Mouse (Mus musculus) limb, embryonic 11.5 days (tissue): ENCODE measurements around the gene 2410002F23Rik. TPM values are rescaled to one million over a fixed set of nuclear protein-coding genes. Genes with fewer than 3 reads are reported as not detected.
"Not testable (repeated sequence)": the region's sequence is repeated elsewhere in the genome, so short reads cannot be mapped to it uniquely, and the experiment has no call there.

ENCODE experiments used
- ATAC-seq: fragments of 200-750 bp; cut with Nextera tagmentation; 2 replicates; pipeline ENCODE4 v1.8.0; 2017; ENCODE audit warnings: low read depth; ENCODE audit not compliant: insufficient number of reproducible peaks, low FRiP score, low TSS enrichment
- DNase-seq: peaks from one replicate; pipeline ENCODE4 v3.0.0-alpha.2; 2015; ENCODE audit warnings: low spot score
- H3K27ac ChIP-seq: fragments of 300-500 bp; sonication (generic); replicated peaks from 2 replicates; pipeline ENCODE4 v1.5.1; 2014; ENCODE audit warnings: low read depth, mild to moderate bottlenecking, low read length
- H3K27me3 ChIP-seq: fragments of 300-500 bp; sonication (generic); 2 replicates; pipeline ENCODE4 v1.6.1; 2014; ENCODE audit warnings: mild to moderate bottlenecking, low read length, mixed read lengths; ENCODE audit not compliant: control insufficient read depth, insufficient read depth
- H3K36me3 ChIP-seq: fragments of 300-500 bp; sonication (generic); 2 replicates; pipeline ENCODE4 v1.6.1; 2014; ENCODE audit warnings: mild to moderate bottlenecking, low read length, moderate library complexity, mixed read lengths; ENCODE audit not compliant: control insufficient read depth, insufficient read depth
- H3K4me1 ChIP-seq: fragments of 300-500 bp; sonication (generic); 2 replicates; pipeline ENCODE4 v1.6.1; 2014; ENCODE audit warnings: low read length, mixed read lengths; ENCODE audit not compliant: control insufficient read depth, insufficient read depth
- H3K4me2 ChIP-seq: fragments of 300-500 bp; sonication (generic); 2 replicates; pipeline ENCODE4 v1.6.1; 2014; ENCODE audit warnings: low read depth, mild to moderate bottlenecking, moderate library complexity; ENCODE audit not compliant: severe bottlenecking
- H3K4me3 ChIP-seq: fragments of 300-500 bp; sonication (generic); 2 replicates; pipeline ENCODE4 v1.5.1; 2014; ENCODE audit warnings: low read depth, low read length
- H3K9ac ChIP-seq: fragments of 300-500 bp; sonication (generic); 2 replicates; pipeline ENCODE4 v1.6.1; 2014; ENCODE audit warnings: mild to moderate bottlenecking, low read length
- H3K9me3 ChIP-seq: fragments of 300-500 bp; sonication (generic); 2 replicates; pipeline ENCODE4 v1.6.1; 2016; ENCODE audit warnings: low read length; ENCODE audit not compliant: control insufficient read depth
- WGBS: fragments of 180-500 bp; shearing (Covaris S2); extraction: QIAGEN DNeasy Blood & Tissue Kit; methylation state at CpG from one replicate; pipeline ENCODE4 v1.1.7; 2014; 5-methylcytosine and 5-hydroxymethylcytosine counted together
- polyA plus RNA-seq: library from polyadenylated mRNA; unstranded; fragments of >200 nt; fragmentation: Nextera tagmentation; extraction: Ambion mirVana; gene quantifications from 2 replicates; pipeline ENCODE4 v1.2.1, GENCODE M21; 2014

2410002F23Rik gene
- polyA plus RNA-seq, 1 experiment from 2014 or later = 135 TPM

GRCm38 (mm10) chr7:44250732-44251275 lies 4.3 kb downstream of the 2410002F23Rik start:
- H3K36me3 ChIP-seq = peaks cover 18% of the 10 kb centered on the region
- ATAC-seq = not testable (repeated sequence)
- 91% methylated on average over 17 of the region's 17 CpGs for WGBS

GRCm38 (mm10) chr7:44253023-44253616 lies 6.6 kb downstream of the 2410002F23Rik start:
- Histone ChIP-seq H3K9ac (no peak overlapping the region), H3K27ac (no peak overlapping the region), H3K4me3 (no peak overlapping the region), H3K4me2 (no peak overlapping the region), H3K4me1 (no peaks in the 10 kb centered on the region), H3K9me3 (no peaks in the 10 kb centered on the region), H3K27me3 (no peaks in the 10 kb centered on the region), H3K36me3 (peaks cover 18% of the 10 kb centered on the region)
- ATAC-seq = no peak
- 65% methylated on average over 15 of the region's 15 CpGs for WGBS
- DNase-seq = no peak

More at GRCm38 (mm10) chr7:44250732-44251275, 4.3 kb downstream of the 2410002F23Rik start:
- H3K4me1 ChIP-seq, DNase-seq, H3K4me3 ChIP-seq, H3K4me2 ChIP-seq, H3K27me3 ChIP-seq, H3K27ac ChIP-seq, H3K9me3 ChIP-seq, H3K9ac ChIP-seq: not testable (repeated sequence)

GRCm38 (mm10) chr7:44254930-44255329 lies 8.4 kb downstream of the 2410002F23Rik start:
- Histone ChIP-seq H3K27ac (no peak overlapping the region), H3K9ac (no peak overlapping the region), H3K4me2 (no peak overlapping the region), H3K27me3 (no peaks in the 10 kb centered on the region), H3K9me3 (no peaks in the 10 kb centered on the region), H3K36me3 (peaks cover 12% of the 10 kb centered on the region), H3K4me3 (no peak overlapping the region), H3K4me1 (no peaks in the 10 kb centered on the region)
- 85% methylated on average over 6 of the region's 6 CpGs for WGBS
- ATAC-seq = no peak
- no peak for DNase-seq

- 71% methylated on average over 4 of the region's 4 CpGs for WGBS
- Histone ChIP-seq H3K27ac (no peak within 1 kb of the TSS), H3K4me3 (no peak within 1 kb of the TSS)
Observed at GRCm38 (mm10) chr7:44257278-44257677, 10.8 kb downstream of the 2410002F23Rik start, which contains the start of gene Acp4. Gene Acp4, minus strand, starts transcription at chr7:44257378.

GRCm38 (mm10) chr7:44260410-44260809 lies 13.9 kb downstream of the 2410002F23Rik start:
- no peaks in the 10 kb centered on the region; the same call in 1 of the 2 replicates for H3K9me3 ChIP-seq
- 71% methylated on average over 6 of the region's 6 CpGs for WGBS

More at GRCm38 (mm10) chr7:44257278-44257677, 10.8 kb downstream of the 2410002F23Rik start, which contains the start of gene Acp4:
- DNase-seq (no peak), ATAC-seq (no peak)
- Histone ChIP-seq H3K9ac (no peak within 1 kb of the TSS), H3K4me1 (no peaks in the 10 kb centered on the region), H3K4me2 (no peak within 1 kb of the TSS), H3K36me3 (peaks cover 4% of the 10 kb centered on the region), H3K9me3 (no peaks in the 10 kb centered on the region), H3K27me3 (no peaks in the 10 kb centered on the region)

GRCm38 (mm10) chr7:44261147-44261546 lies 14.6 kb downstream of the 2410002F23Rik start, which contains the start of gene Gm15517:
Gene Gm15517, plus strand, starts transcription at chr7:44261447.
- Histone ChIP-seq H3K4me2 (no peak within 1 kb of the TSS), H3K27me3 (peaks cover 9% of the 10 kb centered on the region), H3K4me3 (no peak within 1 kb of the TSS), H3K27ac (no peak within 1 kb of the TSS), H3K9ac (no peak within 1 kb of the TSS), H3K36me3 (no peaks in the 10 kb centered on the region), H3K9me3 (no peaks in the 10 kb centered on the region; the same call in 1 of the 2 replicates), H3K4me1 (peaks cover 4% of the 10 kb centered on the region; the same call in 1 of the 2 replicates)
- no peak for ATAC-seq
- no peak for DNase-seq
- WGBS = 64% methylated on average over 5 of the region's 5 CpGs

More at GRCm38 (mm10) chr7:44260410-44260809, 13.9 kb downstream of the 2410002F23Rik start:
- ATAC-seq (no peak), DNase-seq (no peak)
- no peaks in the 10 kb centered on the region for H3K36me3 ChIP-seq
- H3K4me1 ChIP-seq = peaks cover 4% of the 10 kb centered on the region; the same call in 1 of the 2 replicates
- no peak overlapping the region for H3K9ac ChIP-seq
- no peak overlapping the region for H3K27ac ChIP-seq
- H3K4me3 ChIP-seq = no peak overlapping the region
- no peak overlapping the region for H3K4me2 ChIP-seq
- peaks cover 9% of the 10 kb centered on the region for H3K27me3 ChIP-seq

GRCm38 (mm10) chr7:44262791-44263643 lies 16.5 kb downstream of the 2410002F23Rik start:
- H3K27me3 ChIP-seq = peaks cover 9% of the 10 kb centered on the region
- no peaks in the 10 kb centered on the region for H3K36me3 ChIP-seq
- WGBS = 3% methylated on average over 34 of the region's 34 CpGs
- H3K9ac ChIP-seq = no peak overlapping the region
- ATAC-seq = peak; percentile 41
- no peaks in the 10 kb centered on the region; the same call in 1 of the 2 replicates for H3K9me3 ChIP-seq
- peak overlapping the region; percentile 31 for H3K4me2 ChIP-seq
- H3K4me3 ChIP-seq = no peak overlapping the region
- peak; percentile 99 for DNase-seq
- no peak overlapping the region for H3K27ac ChIP-seq
- H3K4me1 ChIP-seq = peaks cover 4% of the 10 kb centered on the region; the same call in 1 of the 2 replicates

GRCm38 (mm10) chr7:44268117-44268516 lies 21.6 kb downstream of the 2410002F23Rik start:
- Histone ChIP-seq H3K27me3 (peaks cover 7% of the 10 kb centered on the region), H3K9ac (no peak overlapping the region), H3K27ac (no peak overlapping the region), H3K4me2 (no peak overlapping the region), H3K36me3 (no peaks in the 10 kb centered on the region), H3K4me1 (peaks cover 1% of the 10 kb centered on the region; the same call in 1 of the 2 replicates), H3K4me3 (no peak overlapping the region), H3K9me3 (no peaks in the 10 kb centered on the region; the same call in 1 of the 2 replicates)
- ATAC-seq = no peak
- no peak for DNase-seq
- WGBS = 81% methylated on average over 11 of the region's 11 CpGs
